Mouse (Mus musculus) MEL (cell line): ENCODE results near the gene Mcm6. TPM values are rescaled to one million over a fixed set of nuclear protein-coding genes. Genes with fewer than 3 reads are reported as not detected.

Experiments used
- DNase-seq: peaks from one replicate; pipeline ENCODE4 v3.0.0; 2011; ENCODE audit warnings: low read depth, low spot score
- H3K27ac ChIP-seq: 2 replicates; pipeline ENCODE4 v1.5.1; 2012; ENCODE audit warnings: low read depth, mild to moderate bottlenecking, control low read depth, low read length, moderate library complexity; ENCODE audit not compliant: control insufficient read depth
- H3K27me3 ChIP-seq, 2 experiments: fragments of 150-350 bp in 1 of 2; sonication (generic) in 1 of 2; 2 replicates each; pipeline ENCODE4 v1.6.1; 2012; ENCODE audit warnings: low read length in 2 of 2, mild to moderate bottlenecking in 2 of 2, improper control_type of control experiment in 1 of 2, moderate library complexity in 1 of 2; ENCODE audit not compliant: insufficient read depth in 2 of 2, control insufficient read depth in 1 of 2
- H3K36me3 ChIP-seq, 2 experiments: 2 replicates each; pipeline ENCODE4 v1.6.1; 2012 to 2014; ENCODE audit warnings: low read length in 2 of 2, improper control_type of control experiment in 1 of 2, inconsistent platforms in 1 of 2, mild to moderate bottlenecking in 1 of 2; ENCODE audit not compliant: insufficient read depth in 2 of 2, control insufficient read depth in 1 of 2
- H3K4me1 ChIP-seq, 2 experiments: fragments of 150-350 bp in 1 of 2; sonication (generic) in 1 of 2; 2 replicates each; pipeline ENCODE4 v1.6.1; 2012; ENCODE audit warnings: low read length in 2 of 2, improper control_type of control experiment in 1 of 2, mild to moderate bottlenecking in 1 of 2; ENCODE audit not compliant: insufficient read depth in 2 of 2, control insufficient read depth in 1 of 2
- H3K4me3 ChIP-seq, 2 experiments: fragments of 150-350 bp in 1 of 2; sonication (generic) in 1 of 2; 2 replicates each; pipeline ENCODE4 v1.5.1; 2012; ENCODE audit warnings: low read depth in 2 of 2, low read length in 2 of 2, mild to moderate bottlenecking in 2 of 2, moderate library complexity in 2 of 2, control low read depth in 1 of 2, improper control_type of control experiment in 1 of 2; ENCODE audit not compliant: control insufficient read depth in 1 of 2, insufficient read depth in 1 of 2
- H3K79me2 ChIP-seq: 2 replicates; pipeline ENCODE4 v1.6.1; 2012; ENCODE audit warnings: mild to moderate bottlenecking, low read length, moderate library complexity; ENCODE audit not compliant: control insufficient read depth, poor library complexity, insufficient read depth
- H3K9ac ChIP-seq: 2 replicates; pipeline ENCODE4 v1.6.1; 2012; ENCODE audit warnings: low read depth, mild to moderate bottlenecking, control low read depth, low read length, moderate library complexity; ENCODE audit not compliant: control insufficient read depth, poor library complexity, severe bottlenecking
- H3K9me3 ChIP-seq: fragments of 150-350 bp; sonication (generic); replicated peaks from 2 replicates; pipeline ENCODE4 v1.6.1; 2012; ENCODE audit warnings: mild to moderate bottlenecking, low read length, improper control_type of control experiment, moderate library complexity; ENCODE audit not compliant: insufficient read depth
- BHLHE40 ChIP-seq: IDR thresholded peaks from 2 replicates; pipeline ENCODE4 v1.6.1; 2012; ENCODE audit warnings: low read depth, mild to moderate bottlenecking, inconsistent platforms, low read length, improper control_type of control experiment, borderline replicate concordance
- EP300 ChIP-seq, 2 experiments: IDR thresholded peaks; 2 replicates each; pipeline ENCODE4 v1.6.1; 2011; ENCODE audit warnings: improper control_type of control experiment in 2 of 2, low read length in 2 of 2, low read depth in 1 of 2, mild to moderate bottlenecking in 1 of 2
- ETS1 ChIP-seq: IDR thresholded peaks from 2 replicates; pipeline ENCODE4 v1.6.1; 2012; ENCODE audit warnings: low read depth, mild to moderate bottlenecking, inconsistent platforms, low read length, improper control_type of control experiment, moderate library complexity
- GABPA ChIP-seq: IDR thresholded peaks from 2 replicates; pipeline ENCODE4 v1.6.1; 2012; ENCODE audit warnings: low read depth, mild to moderate bottlenecking, inconsistent platforms, low read length, improper control_type of control experiment, moderate library complexity
- GATA1 ChIP-seq: IDR thresholded peaks from 2 replicates; pipeline ENCODE4 v1.6.1; 2011; ENCODE audit warnings: low read depth, low read length, improper control_type of control experiment
- HCFC1 ChIP-seq: IDR thresholded peaks from 2 replicates; pipeline ENCODE4 v1.6.1; 2012; ENCODE audit warnings: low read depth, mild to moderate bottlenecking, inconsistent platforms, low read length, improper control_type of control experiment, moderate library complexity
- MXI1 ChIP-seq: IDR thresholded peaks from 2 replicates; pipeline ENCODE4 v1.6.1; 2011; ENCODE audit warnings: mild to moderate bottlenecking, low read depth, low read length, improper control_type of control experiment
- MYB ChIP-seq: IDR thresholded peaks from 2 replicates; pipeline ENCODE4 v1.6.1; 2011; ENCODE audit warnings: mild to moderate bottlenecking, low read depth, low read length, improper control_type of control experiment
- NRF1 ChIP-seq: IDR thresholded peaks from 2 replicates; pipeline ENCODE4 v1.6.1; 2014; ENCODE audit warnings: low read depth, mild to moderate bottlenecking, inconsistent platforms, low read length, improper control_type of control experiment, moderate library complexity; ENCODE audit not compliant: poor library complexity, insufficient read depth, severe bottlenecking
- POLR2A ChIP-seq, 2 experiments: IDR thresholded peaks; 2 replicates each; pipeline ENCODE4 v1.6.1; 2011 to 2012; ENCODE audit warnings: low read length in 2 of 2, mild to moderate bottlenecking in 2 of 2, control low read depth in 1 of 2, improper control_type of control experiment in 1 of 2, low read depth in 1 of 2, moderate library complexity in 1 of 2; ENCODE audit not compliant: control insufficient read depth in 1 of 2, insufficient read depth in 1 of 2, poor library complexity in 1 of 2
- POLR2AphosphoS5 ChIP-seq: IDR thresholded peaks from 2 replicates; pipeline ENCODE4 v1.6.1; 2012; ENCODE audit warnings: low read depth, borderline replicate concordance, mild to moderate bottlenecking, inconsistent platforms, low read length, moderate library complexity, mixed read lengths
- RAD21 ChIP-seq: IDR thresholded peaks from 2 replicates; pipeline ENCODE4 v1.6.1; 2011; ENCODE audit warnings: mild to moderate bottlenecking, low read depth, low read length, improper control_type of control experiment
- RCOR1 ChIP-seq: IDR thresholded peaks from 2 replicates; pipeline ENCODE4 v1.6.1; 2012; ENCODE audit warnings: low read depth, mild to moderate bottlenecking, inconsistent platforms, low read length, improper control_type of control experiment
- SMC3 ChIP-seq: IDR thresholded peaks from 2 replicates; pipeline ENCODE4 v1.6.1; 2011; ENCODE audit warnings: low read depth, low read length, improper control_type of control experiment
- TAL1 ChIP-seq: IDR thresholded peaks from 2 replicates; pipeline ENCODE4 v1.6.1; 2012; ENCODE audit warnings: mild to moderate bottlenecking, inconsistent platforms, low read length, moderate library complexity, mixed read lengths
- TBP ChIP-seq: IDR thresholded peaks from 2 replicates; pipeline ENCODE4 v1.8.0; 2011; ENCODE audit warnings: low read depth, low read length, improper control_type of control experiment
- TCF12 ChIP-seq: IDR thresholded peaks from 2 replicates; pipeline ENCODE4 v1.6.1; 2014; ENCODE audit warnings: low read depth, mild to moderate bottlenecking, inconsistent platforms, low read length, improper control_type of control experiment, moderate library complexity
- UBTF ChIP-seq: IDR thresholded peaks from 2 replicates; pipeline ENCODE4 v1.6.1; 2012; ENCODE audit warnings: low read depth, mild to moderate bottlenecking, inconsistent platforms, low read length, improper control_type of control experiment, moderate library complexity, borderline replicate concordance; ENCODE audit not compliant: insufficient read depth
- USF1 ChIP-seq: IDR thresholded peaks from 2 replicates; pipeline ENCODE4 v1.6.1; 2014; ENCODE audit warnings: low read depth, mild to moderate bottlenecking, inconsistent platforms, low read length, improper control_type of control experiment, moderate library complexity
- USF2 ChIP-seq, 2 experiments: IDR thresholded peaks; 2 replicates each; pipeline ENCODE4 v1.6.1; 2011 to 2012; ENCODE audit warnings: improper control_type of control experiment in 2 of 2, low read length in 2 of 2, borderline replicate concordance in 1 of 2, inconsistent platforms in 1 of 2, low read depth in 1 of 2, mild to moderate bottlenecking in 1 of 2; ENCODE audit not compliant: insufficient read depth in 1 of 2
- ZKSCAN1 ChIP-seq: IDR thresholded peaks from 2 replicates; pipeline ENCODE4 v1.6.1; 2012; ENCODE audit warnings: low read depth, mild to moderate bottlenecking, inconsistent platforms, low read length, improper control_type of control experiment, moderate library complexity
- polyA plus RNA-seq, 2 experiments: library from polyadenylated mRNA; stranded (reverse) in 1 of 2; unstranded in 1 of 2; fragments of >175 nt in 1 of 2; fragments of >200 nt in 1 of 2; gene quantifications; 2 replicates each; pipeline versions ENCODE4 v1.2.1 to v1.2.4; 2012; ENCODE audit warnings: low replicate concordance in 2 of 2, low read depth in 1 of 2; ENCODE audit not compliant: insufficient read length in 2 of 2, insufficient read depth in 1 of 2, missing spikeins in 1 of 2
- total RNA-seq: library from RNA; depleted of rRNA; stranded (reverse); fragments of 300-350 nt; gene quantifications from 2 replicates; pipeline ENCODE4 v1.2.3, GENCODE M21; 2012

Mcm6 gene
- total and polyA plus RNA-seq, 3 experiments: 218 to 850 (median 234) TPM

DNA sequence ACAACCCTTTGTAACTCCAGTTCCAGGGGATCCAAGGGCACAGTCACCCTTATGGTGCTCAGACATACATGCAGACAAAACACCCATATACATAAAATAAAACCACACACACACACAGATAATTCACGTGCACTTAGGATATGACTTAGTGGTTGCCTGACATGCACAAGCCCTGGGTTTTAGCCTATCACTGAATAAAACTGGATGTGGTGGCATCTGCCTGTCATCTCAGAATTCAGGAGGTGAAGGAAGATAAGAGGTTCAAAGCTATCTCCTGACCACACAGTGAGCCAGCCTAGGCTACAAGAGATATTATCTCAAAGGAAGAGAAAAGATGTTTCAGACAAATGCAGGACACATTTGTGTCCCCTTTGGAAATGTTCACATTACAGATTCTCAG, 32.3 kb downstream of the Mcm6 start:
- DNase-seq: no peak
- TF ChIP-seq RCOR1 (peak; percentile 60; the same call in 1 of the 2 replicates), UBTF (no peak), GABPA (no peak), MYB (no peak), MXI1 (peak; percentile 64; the same call in 1 of the 2 replicates), TCF12 (peak; percentile 86), RAD21 (no peak), EP300 (IDR thresholded peaks at IDR 0.05; ENCODE audit: low read depth in 1 of 2, low read length in 2 of 2) (peak; percentile 72 to 79), POLR2AphosphoS5 (no peak), USF1 (no peak), ZKSCAN1 (no peak), GATA1 (peak; percentile 76), USF2 (IDR thresholded peaks at IDR 0.05; ENCODE audit: borderline replicate concordance in 1 of 2, insufficient read depth in 1 of 2, low read depth in 1 of 2, low read length in 2 of 2) (no peak), NRF1 (no peak), SMC3 (peak; percentile 7; the same call in 1 of the 2 replicates), TBP (no peak), BHLHE40 (peak; percentile 83; the same call in 1 of the 2 replicates), ETS1 (peak; percentile 53), HCFC1 (no peak), POLR2A (IDR thresholded peaks at IDR 0.05; ENCODE audit: control insufficient read depth in 1 of 2, insufficient read depth in 1 of 2, low read depth in 1 of 2, low read length in 2 of 2, poor library complexity in 1 of 2) (no peak), TAL1 (peak; percentile 43)
- peaks cover 0 to 13% of the 10 kb centered on the region in 2 experiments; a peak in 3 of 4 replicates for H3K36me3 ChIP-seq

More for the DNA sequence above, 32.3 kb downstream of the Mcm6 start:
- H3K9ac ChIP-seq: no peak overlapping the region
- peaks cover 5 to 17% of the 10 kb centered on the region in 2 experiments for H3K4me1 ChIP-seq
- H3K79me2 ChIP-seq: no peaks in the 10 kb centered on the region
- H3K4me3 ChIP-seq: no peak overlapping the region
- H3K27ac ChIP-seq: peak overlapping the region; percentile 32
- no peaks in the 10 kb centered on the region for H3K27me3 ChIP-seq
- no peaks in the 10 kb centered on the region for H3K9me3 ChIP-seq
